Mouse (Mus musculus) urinary bladder, adult 2 months (tissue): Measurements from ENCODE around the gene Trim80. TPM values are rescaled to one million over a fixed set of nuclear protein-coding genes. Genes with fewer than 3 reads are reported as not detected.
"Not testable (repeated sequence)": the region's sequence is repeated elsewhere in the genome, so short reads cannot be mapped to it uniquely, and the experiment has no call there.

Source experiments
- DNase-seq: peaks from one replicate; pipeline ENCODE4 v3.0.0; 2022; ENCODE audit warnings: low spot score
- polyA plus RNA-seq: library from polyadenylated mRNA; depleted of rRNA; stranded (reverse); fragments of >200 nt; gene quantifications from 2 replicates; pipeline ENCODE4 v1.2.3, GENCODE M21; 2012; rRNA removed

Trim80 gene
- polyA plus RNA-seq, 1 experiment: 0.04 TPM

DNA sequence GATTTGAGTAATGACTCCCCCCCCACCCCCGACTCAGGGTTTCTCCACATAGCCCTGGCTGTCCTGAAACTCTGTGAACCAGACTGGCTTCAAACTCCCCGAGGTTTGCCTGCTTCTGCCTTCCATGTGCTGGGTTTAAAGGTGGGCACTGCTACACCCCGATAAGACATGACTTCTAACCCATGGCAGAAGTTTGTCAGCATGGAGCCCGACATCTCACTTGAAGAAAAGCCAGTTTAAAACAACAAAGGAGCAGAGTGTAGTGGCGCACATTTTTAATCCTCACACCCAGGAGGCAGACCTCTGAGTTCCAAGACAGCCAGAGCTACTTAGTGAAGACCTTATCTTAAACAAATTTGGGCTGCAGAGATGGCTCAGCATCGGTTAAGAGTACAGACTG is 52.0 kb downstream of the Trim80 start:
- DNase-seq: no peak

DNA sequence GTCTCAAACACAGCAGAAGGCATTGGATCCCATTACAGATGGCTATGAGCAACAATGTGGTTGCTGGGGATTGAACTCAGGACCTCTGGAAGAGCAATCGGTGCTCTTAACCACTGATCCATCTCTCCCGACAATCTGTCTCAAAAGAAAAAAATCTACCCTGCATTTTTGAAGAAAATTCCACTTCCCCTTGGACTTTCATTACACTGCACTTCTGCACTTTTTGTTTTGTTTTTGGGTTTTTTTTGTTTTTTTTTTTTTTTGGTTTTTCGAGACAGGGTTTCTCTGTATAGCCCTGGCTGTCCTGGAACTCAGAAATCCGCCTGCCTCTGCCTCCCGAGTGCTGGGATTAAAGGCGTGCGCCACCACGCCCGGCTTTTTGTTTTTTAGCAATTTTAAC is 56.2 kb downstream of the Trim80 start:
- not testable (repeated sequence) for DNase-seq

Other genes starting within 250 kb of the Trim80 start
- 0.74 and 1.0 TPM in 2 replicates for gene Grin2c, start 173.3 kb upstream of the Trim80 start, polyA plus RNA-seq
- gene Fdxr, start 163.5 kb upstream of the Trim80 start, polyA plus RNA-seq: 10.9 and 11.6 TPM in 2 replicates
- 0.99 and 1.1 TPM in 2 replicates for gene Fads6, start 142.9 kb upstream of the Trim80 start, polyA plus RNA-seq
- not detected in 2 replicates for gene Otop2, start 133.4 kb upstream of the Trim80 start, polyA plus RNA-seq
- not detected in 2 replicates for gene Ush1g, start 118.5 kb upstream of the Trim80 start, polyA plus RNA-seq
- not detected in 2 replicates for gene Otop3, start 105.8 kb upstream of the Trim80 start, polyA plus RNA-seq
- gene Hid1, start 72.8 kb upstream of the Trim80 start, polyA plus RNA-seq: 28.4 and 30.5 TPM in 2 replicates
- gene Cdr2l, start 58.6 kb upstream of the Trim80 start, polyA plus RNA-seq: 10.8 and 11.9 TPM in 2 replicates
- gene Mrpl58, start 36.8 kb upstream of the Trim80 start, polyA plus RNA-seq: 89.3 and 89.6 TPM in 2 replicates
- 561 and 600 TPM in 2 replicates for gene Atp5h, start 20.6 kb upstream of the Trim80 start, polyA plus RNA-seq
- 35.6 TPM in 2 replicates for gene Kctd2, start 20.4 kb upstream of the Trim80 start, polyA plus RNA-seq
- 0.83 and 1.1 TPM in 2 replicates for gene Slc16a5, start 21.9 kb downstream of the Trim80 start, polyA plus RNA-seq
- 6.9 and 7.0 TPM in 2 replicates for gene Armc7, start 35.1 kb downstream of the Trim80 start, polyA plus RNA-seq
- gene Nt5c, start 51.3 kb downstream of the Trim80 start, polyA plus RNA-seq: 70.9 and 80.1 TPM in 2 replicates
- gene Jpt1, start 73.8 kb downstream of the Trim80 start, polyA plus RNA-seq: 89.2 and 102 TPM in 2 replicates
- gene Sumo2, start 95.7 kb downstream of the Trim80 start, polyA plus RNA-seq: 274 and 303 TPM in 2 replicates
- gene Nup85, start 123.9 kb downstream of the Trim80 start, polyA plus RNA-seq: 54.2 and 77.1 TPM in 2 replicates
- gene Mrps7, start 163.4 kb downstream of the Trim80 start, polyA plus RNA-seq: 36.1 and 39.5 TPM in 2 replicates
- 25.4 and 27.3 TPM in 2 replicates for gene Gga3, start 163.5 kb downstream of the Trim80 start, polyA plus RNA-seq
- gene Mif4gd, start 172.4 kb downstream of the Trim80 start, polyA plus RNA-seq: 79.9 and 89.7 TPM in 2 replicates
- 30.0 and 31.7 TPM in 2 replicates for gene Slc25a19, start 187.8 kb downstream of the Trim80 start, polyA plus RNA-seq